Mouse (Mus musculus): ENCODE measurements at regions not wholly inside any gene's neighbourhood (a gene's known extent, or its start where the extent isn't known, plus 50 kb on each side); places are given as distances from the start of the nearest gene placed in this dataset.
A peak's percentile ranks its signal among the peaks of the same experiment; 100 is the strongest.

DNA sequence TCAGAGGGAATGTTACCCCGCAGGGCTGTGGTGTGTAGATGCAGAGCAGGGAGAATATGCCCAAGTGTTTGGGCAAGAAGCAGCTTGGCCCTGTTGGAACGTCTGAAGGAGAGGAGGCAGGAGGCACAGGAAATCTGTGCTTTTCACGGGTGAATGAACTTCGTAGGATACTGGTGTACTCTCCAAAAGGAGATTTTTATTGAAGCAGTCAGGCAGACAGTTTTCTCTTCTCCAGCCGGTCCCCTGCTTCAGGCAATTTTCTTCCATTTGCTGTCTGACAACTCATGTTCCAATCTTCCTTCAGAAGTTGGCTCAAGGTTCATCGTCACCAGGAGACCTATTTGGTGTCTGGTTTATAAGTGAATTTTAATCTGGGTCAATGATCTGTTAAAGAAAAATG is 103.0 kb upstream of the Ubash3b start:
- ATAC-seq (ENCODE audit: low FRiP score), result no peak
- WGBS, result 55% methylated on average over 6 of the region's 6 CpGs
- no peak overlapping the region for H3K4me3 ChIP-seq (replicated peaks)
- no peaks in the 10 kb centered on the region for H3K27me3 ChIP-seq
- H3K4me1 ChIP-seq, result peaks cover 3% of the 10 kb centered on the region
- no peaks in the 10 kb centered on the region for H3K36me3 ChIP-seq (replicated peaks)
- no peak overlapping the region for H3K27ac ChIP-seq
- no peaks in the 10 kb centered on the region for H3K9me3 ChIP-seq
- H3K9ac ChIP-seq, result no peak overlapping the region
- no peak overlapping the region for H3K4me2 ChIP-seq

DNA sequence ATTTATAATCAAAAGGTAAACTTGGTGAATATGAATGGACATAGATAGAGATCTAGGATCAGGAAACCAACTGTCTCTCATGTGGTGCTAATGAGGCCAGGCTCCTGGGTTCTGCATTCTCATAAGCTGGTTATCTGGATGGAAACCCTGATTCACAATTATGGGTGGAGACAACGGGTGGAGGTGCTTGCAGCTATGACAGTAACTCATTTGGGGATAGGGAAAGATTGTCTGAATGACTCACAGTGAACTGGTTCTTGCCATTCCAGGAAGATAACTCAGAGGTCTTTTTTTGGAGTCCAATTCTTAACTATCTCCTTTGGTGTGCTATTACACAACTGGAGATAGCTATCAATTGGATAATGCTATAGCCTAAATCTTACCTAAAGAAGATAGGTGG is 95.7 kb upstream of the Ubash3b start:
- no peak overlapping the region for H3K9ac ChIP-seq
- ATAC-seq (ENCODE audit: low FRiP score), result no peak
- no peaks in the 10 kb centered on the region for H3K36me3 ChIP-seq (replicated peaks)
- H3K4me2 ChIP-seq, result no peak overlapping the region
- no peak overlapping the region for H3K4me3 ChIP-seq (replicated peaks)
- 89% methylated on average over 1 of the region's 1 CpGs for WGBS
- no peak overlapping the region for H3K27ac ChIP-seq
- no peaks in the 10 kb centered on the region for H3K9me3 ChIP-seq
- H3K27me3 ChIP-seq, result no peaks in the 10 kb centered on the region
- no peaks in the 10 kb centered on the region for H3K4me1 ChIP-seq

DNA sequence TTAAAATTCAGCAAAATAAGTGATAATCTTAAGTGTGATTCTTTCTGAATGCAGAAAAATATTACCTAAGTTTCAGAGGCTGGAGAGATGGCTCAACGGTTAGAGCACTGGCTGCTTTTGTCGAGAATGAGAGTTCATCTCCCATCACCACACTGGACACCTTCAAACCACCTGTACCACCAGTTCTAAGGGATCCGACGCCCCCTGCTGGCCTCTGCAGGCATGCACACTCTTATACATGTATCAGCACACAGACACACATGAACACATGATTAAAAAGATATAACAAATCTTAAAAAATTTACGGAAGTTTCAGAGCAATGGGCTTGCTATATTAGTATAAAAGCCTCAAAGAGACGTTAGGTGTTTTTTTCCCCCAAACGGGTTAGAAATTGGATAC is 80.9 kb upstream of the Ubash3b start:
- Histone ChIP-seq H3K9ac (no peak overlapping the region), H3K27ac (no peak overlapping the region), H3K4me3 (replicated peaks) (no peak overlapping the region), H3K9me3 (no peaks in the 10 kb centered on the region), H3K4me2 (no peak overlapping the region), H3K27me3 (no peaks in the 10 kb centered on the region), H3K4me1 (no peaks in the 10 kb centered on the region), H3K36me3 (replicated peaks) (no peaks in the 10 kb centered on the region)
- no peak for ATAC-seq (ENCODE audit: low FRiP score)
- 86% methylated on average over 7 of the region's 7 CpGs for WGBS

DNA sequence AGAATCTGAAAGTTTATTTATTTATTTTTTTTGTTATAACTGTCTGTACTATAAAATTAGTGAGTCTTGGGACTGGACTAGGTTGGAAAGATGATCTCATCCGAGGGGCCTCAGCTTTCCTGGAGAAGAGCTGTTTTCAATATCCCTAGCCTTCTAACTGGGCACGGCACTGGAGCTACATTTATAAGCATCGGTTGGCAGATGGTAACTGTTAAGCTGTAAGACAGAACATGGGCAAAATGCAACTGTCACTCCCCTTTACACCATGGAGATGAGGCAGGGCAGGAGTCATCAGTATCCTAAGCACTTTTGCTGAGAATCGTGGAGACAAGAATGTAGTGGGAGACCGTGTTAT is 77.6 kb upstream of the Ubash3b start:
- no peak overlapping the region for H3K27ac ChIP-seq
- H3K9me3 ChIP-seq, result no peaks in the 10 kb centered on the region
- no peaks in the 10 kb centered on the region for H3K36me3 ChIP-seq (replicated peaks)
- no peak overlapping the region for H3K9ac ChIP-seq
- no peak for ATAC-seq (ENCODE audit: low FRiP score)
- WGBS, result 80% methylated on average over 5 of the region's 5 CpGs
- H3K4me2 ChIP-seq, result no peak overlapping the region
- no peaks in the 10 kb centered on the region for H3K4me1 ChIP-seq
- no peaks in the 10 kb centered on the region for H3K27me3 ChIP-seq
- no peak overlapping the region for H3K4me3 ChIP-seq (replicated peaks)

DNA sequence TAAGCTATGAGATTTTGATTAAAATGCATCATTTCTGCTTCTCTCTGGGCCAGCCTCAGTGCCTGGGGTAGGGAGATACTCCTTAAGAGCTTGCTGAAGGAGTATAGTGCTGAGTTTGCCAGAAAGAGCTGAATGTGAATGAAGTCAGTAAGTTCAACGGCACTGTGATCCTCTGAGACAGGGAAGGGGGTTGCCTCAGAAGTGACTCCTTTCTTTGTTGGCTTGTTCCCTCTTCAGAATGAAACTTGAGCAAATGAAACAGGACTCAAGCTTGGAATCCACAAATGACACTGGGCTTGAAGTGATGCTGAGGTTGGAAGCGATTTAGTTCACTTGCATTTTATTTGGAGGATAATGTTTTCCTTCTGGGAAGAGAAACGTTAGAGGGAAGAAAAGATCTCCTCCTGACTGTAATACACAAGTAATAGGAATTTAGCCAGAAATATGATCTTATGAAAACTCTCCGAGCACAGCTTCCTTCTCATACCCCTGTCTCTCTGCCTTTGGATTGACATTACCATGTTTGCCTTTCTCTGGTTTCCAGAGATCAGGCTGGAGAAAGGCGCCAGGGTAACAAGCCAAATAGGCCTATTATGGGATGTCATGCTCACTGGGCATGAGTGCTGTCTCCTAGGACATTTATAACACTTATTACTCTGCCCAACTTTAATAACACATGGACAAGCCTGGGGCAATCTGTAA is 77.0 kb upstream of the Ubash3b start:
- Histone ChIP-seq H3K4me3 (replicated peaks) (no peak overlapping the region), H3K27ac (no peak overlapping the region), H3K27me3 (no peaks in the 10 kb centered on the region), H3K36me3 (replicated peaks) (no peaks in the 10 kb centered on the region), H3K4me2 (no peak overlapping the region), H3K9me3 (no peaks in the 10 kb centered on the region), H3K4me1 (no peaks in the 10 kb centered on the region), H3K9ac (no peak overlapping the region)
- 77% methylated on average over 5 of the region's 5 CpGs for WGBS
- no peak for ATAC-seq (ENCODE audit: low FRiP score)

DNA sequence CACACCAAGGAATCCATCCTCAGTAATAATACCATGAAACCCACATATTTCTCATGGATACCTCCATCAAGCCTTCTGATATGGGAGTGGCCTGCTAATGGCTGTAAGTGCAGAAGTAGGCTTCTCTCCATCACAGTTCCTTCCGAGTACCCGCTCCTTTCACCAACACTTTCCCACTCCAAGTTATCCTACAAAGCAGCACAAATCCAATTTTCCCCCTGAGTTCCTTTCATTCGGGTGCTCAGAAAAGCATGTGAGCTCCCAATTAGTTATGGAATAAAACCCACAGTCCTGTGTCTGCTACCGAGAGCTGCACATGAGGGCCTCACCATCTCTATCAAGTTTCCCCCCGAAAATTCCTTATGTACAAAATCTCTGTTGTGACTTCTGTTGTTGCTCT is 75.8 kb upstream of the Ubash3b start:
- WGBS, result 41% methylated on average over 5 of the region's 5 CpGs
- 0 out of 2 replicates have a peak overlapping the region, but pooled peaks have one; percentile 10 for H3K27ac ChIP-seq
- ATAC-seq (ENCODE audit: low FRiP score), result no peak

DNA sequence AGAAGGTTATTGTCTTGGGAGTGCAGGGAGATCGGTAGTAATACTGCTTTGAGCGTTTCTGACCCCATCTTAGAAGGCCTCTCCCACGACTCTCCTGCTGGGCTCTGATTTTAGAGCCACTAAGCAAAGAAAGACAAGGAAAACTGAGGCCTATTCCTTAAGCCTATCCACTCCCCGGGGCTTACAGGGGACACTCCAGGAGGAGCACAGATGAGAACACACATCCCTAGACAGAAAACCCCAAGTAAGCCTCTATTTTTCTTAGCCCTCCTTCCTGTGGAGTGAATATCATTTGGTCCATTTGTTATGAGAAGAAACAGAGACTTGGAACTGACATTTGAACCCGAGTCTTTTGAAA is 67.7 kb upstream of the Ubash3b start:
- WGBS, result 7% methylated on average over 5 of the region's 5 CpGs
- peak overlapping the region; percentile 55 for H3K4me2 ChIP-seq
- ATAC-seq (ENCODE audit: low FRiP score), result 0 out of 2 replicates have a peak, but pooled peaks have one; percentile 71

More for the DNA sequence above, 75.8 kb upstream of the Ubash3b start:
- Histone ChIP-seq H3K27me3 (no peaks in the 10 kb centered on the region), H3K4me2 (no peak overlapping the region), H3K9ac (no peak overlapping the region), H3K4me1 (no peaks in the 10 kb centered on the region), H3K4me3 (replicated peaks) (no peak overlapping the region), H3K9me3 (no peaks in the 10 kb centered on the region), H3K36me3 (replicated peaks) (no peaks in the 10 kb centered on the region)

DNA sequence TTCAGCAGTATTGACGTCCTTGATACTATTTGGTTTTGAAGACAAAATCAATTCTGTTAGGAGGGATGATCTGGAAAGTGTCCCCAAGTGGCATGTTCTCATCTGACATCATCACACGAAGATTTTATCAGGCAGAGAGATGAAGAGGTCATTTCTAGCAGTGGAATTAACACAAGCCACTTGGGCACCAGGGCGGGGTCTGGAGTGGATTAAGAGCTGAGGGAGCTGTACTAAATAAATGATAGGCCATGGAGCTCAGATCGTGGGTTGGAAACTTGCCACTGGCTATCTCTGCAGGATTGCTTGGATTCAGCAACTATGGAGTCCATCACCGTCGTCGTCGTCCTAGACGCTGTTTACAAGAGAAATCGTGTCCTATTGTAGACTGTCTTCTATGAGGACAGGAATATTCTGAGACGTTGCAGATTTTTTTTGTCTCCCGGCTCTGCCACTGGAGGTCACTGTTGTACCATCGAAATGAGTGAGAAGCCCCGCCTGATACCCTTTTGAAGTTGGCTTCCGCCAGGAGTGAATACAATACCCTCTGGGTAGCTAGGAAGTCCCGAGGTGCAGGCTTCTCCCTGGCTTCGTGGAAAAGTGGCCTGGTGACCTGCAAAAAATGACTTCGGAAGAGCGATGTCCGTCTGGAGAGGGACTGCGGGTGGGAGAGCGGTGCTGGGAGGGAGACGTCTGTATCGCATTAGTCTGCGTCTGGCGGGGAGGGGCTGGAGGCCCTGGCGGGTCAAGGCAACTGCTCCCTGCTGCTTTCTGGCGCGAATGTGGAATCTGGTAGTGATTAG is 67.1 kb upstream of the Ubash3b start:
- ATAC-seq (ENCODE audit: low FRiP score), result peak; percentile 94
- Histone ChIP-seq H3K9ac (peak overlapping the region; percentile 59), H3K4me2 (peak overlapping the region; percentile 55), H3K36me3 (replicated peaks) (no peaks in the 10 kb centered on the region), H3K4me3 (replicated peaks) (peak overlapping the region; percentile 33), H3K27me3 (0 out of 2 replicates have a peak, but pooled peaks cover 9% of the 10 kb centered on the region), H3K4me1 (peaks cover 34% of the 10 kb centered on the region), H3K9me3 (no peaks in the 10 kb centered on the region), H3K27ac (peak overlapping the region; percentile 90)
- WGBS, result 5% methylated on average over 29 of the region's 29 CpGs

More for the DNA sequence above, 67.7 kb upstream of the Ubash3b start:
- Histone ChIP-seq H3K4me1 (peaks cover 29% of the 10 kb centered on the region), H3K4me3 (replicated peaks) (peak overlapping the region; percentile 33), H3K9me3 (no peaks in the 10 kb centered on the region), H3K9ac (peak overlapping the region; percentile 59), H3K27me3 (0 out of 2 replicates have a peak, but pooled peaks cover 9% of the 10 kb centered on the region), H3K36me3 (replicated peaks) (no peaks in the 10 kb centered on the region), H3K27ac (peak overlapping the region; percentile 90)

DNA sequence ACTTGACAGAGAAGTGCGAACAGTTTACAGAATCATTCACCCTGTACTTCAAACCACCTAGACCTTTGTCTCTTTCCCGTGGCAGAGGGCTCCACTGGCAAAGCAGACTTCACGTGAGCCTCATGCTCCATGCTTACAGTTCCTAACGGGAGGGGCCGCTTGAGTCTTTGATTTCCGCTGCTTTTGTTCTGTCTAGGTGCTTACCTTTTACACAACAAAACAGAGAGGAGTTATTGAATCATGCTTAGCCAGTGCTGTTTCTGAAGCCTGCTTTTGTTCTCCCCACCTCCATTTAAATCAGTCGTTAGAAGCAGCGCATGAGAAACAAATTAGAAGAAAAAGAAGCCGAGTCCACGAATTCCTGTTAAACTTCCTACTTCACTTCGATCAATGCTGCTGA is 61.9 kb upstream of the Ubash3b start:
- H3K9ac ChIP-seq, result no peak overlapping the region
- H3K4me1 ChIP-seq, result peaks cover 23% of the 10 kb centered on the region
- no peak for ATAC-seq (ENCODE audit: low FRiP score)
- 0 out of 2 replicates have a peak, but pooled peaks cover 9% of the 10 kb centered on the region for H3K27me3 ChIP-seq
- no peak overlapping the region for H3K4me2 ChIP-seq
- H3K9me3 ChIP-seq, result no peaks in the 10 kb centered on the region
- 37% methylated on average over 11 of the region's 11 CpGs for WGBS
- no peak overlapping the region for H3K4me3 ChIP-seq (replicated peaks)
- H3K36me3 ChIP-seq (replicated peaks), result no peaks in the 10 kb centered on the region
- H3K27ac ChIP-seq, result no peak overlapping the region

DNA sequence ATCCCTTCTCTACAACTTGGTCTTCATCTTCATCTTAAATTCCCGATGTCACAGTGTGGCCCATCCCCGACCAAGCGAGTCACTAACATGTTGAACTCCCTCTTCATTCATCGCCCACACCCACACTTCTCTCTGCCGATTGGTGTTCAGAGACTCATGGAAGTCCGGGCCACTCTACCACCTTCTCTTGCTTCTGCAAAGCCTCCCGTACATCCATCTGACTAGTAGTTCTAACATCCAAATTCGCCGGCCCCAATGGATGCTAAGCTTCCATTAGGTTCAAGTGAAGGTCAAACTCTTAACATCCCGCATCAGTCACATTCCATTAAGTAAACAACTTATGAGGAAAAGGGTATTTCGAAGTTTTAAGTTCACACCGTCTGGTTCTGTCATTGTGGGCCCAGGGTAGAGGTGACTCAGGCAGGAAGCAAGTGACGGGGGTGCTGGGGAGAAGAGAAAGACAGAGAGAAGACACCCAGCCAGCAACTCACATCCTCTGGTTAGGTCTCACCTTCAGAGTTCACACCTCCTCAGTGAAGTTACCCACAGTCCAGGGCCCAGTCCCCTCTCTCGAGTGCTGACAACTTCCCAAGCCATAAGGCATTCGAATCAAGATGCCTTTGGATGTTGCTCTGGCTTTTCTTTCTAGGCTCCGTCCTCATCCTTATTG is 61.0 kb upstream of the Ubash3b start:
- Histone ChIP-seq H3K4me2 (no peak overlapping the region), H3K36me3 (replicated peaks) (no peaks in the 10 kb centered on the region), H3K4me1 (peaks cover 14% of the 10 kb centered on the region; the same call in 1 of the 2 replicates), H3K9ac (no peak overlapping the region), H3K27me3 (0 out of 2 replicates have a peak, but pooled peaks cover 9% of the 10 kb centered on the region), H3K9me3 (no peaks in the 10 kb centered on the region), H3K4me3 (replicated peaks) (no peak overlapping the region), H3K27ac (no peak overlapping the region)
- ATAC-seq (ENCODE audit: low FRiP score), result no peak
- WGBS, result 91% methylated on average over 16 of the region's 16 CpGs

DNA sequence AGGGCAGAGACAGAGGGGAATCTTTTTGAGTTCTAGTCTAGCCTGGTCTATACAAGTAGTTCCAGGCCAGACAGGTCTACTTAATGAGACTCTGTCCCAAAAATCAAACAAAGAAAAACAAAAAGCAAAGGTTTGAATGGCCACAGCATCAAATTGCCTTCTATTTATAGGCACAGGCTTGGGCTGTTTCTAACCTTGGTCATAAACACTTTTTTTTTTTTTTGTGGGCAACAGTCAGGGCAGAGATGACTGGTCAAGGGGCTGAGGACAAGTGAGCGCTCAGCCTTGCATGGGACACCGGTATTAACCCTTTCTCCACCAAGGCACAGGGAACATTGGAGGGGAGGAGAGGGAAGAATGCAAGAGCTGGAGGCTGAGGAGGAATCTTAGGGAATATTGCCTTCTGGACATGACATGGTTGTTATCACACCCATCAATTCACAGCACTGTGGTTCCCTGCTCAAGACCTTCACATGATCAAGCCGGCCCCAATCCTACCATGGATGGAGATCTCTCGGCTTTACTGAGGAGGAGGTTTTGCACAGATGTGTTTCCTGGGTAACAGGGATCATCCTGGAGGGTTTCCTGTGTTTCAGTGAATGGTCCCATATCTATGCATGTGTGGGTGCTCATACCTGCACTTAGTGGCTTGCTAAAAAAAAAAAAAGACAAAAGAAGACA is 59.8 kb upstream of the Ubash3b start:
- Histone ChIP-seq H3K27ac (no peak overlapping the region), H3K9me3 (no peaks in the 10 kb centered on the region), H3K4me2 (no peak overlapping the region), H3K4me3 (replicated peaks) (no peak overlapping the region), H3K27me3 (0 out of 2 replicates have a peak, but pooled peaks cover under 1% of the 10 kb centered on the region), H3K9ac (no peak overlapping the region), H3K36me3 (replicated peaks) (no peaks in the 10 kb centered on the region), H3K4me1 (peaks cover 18% of the 10 kb centered on the region; the same call in 1 of the 2 replicates)
- ATAC-seq (ENCODE audit: low FRiP score), result no peak
- WGBS, result 90% methylated on average over 4 of the region's 4 CpGs

DNA sequence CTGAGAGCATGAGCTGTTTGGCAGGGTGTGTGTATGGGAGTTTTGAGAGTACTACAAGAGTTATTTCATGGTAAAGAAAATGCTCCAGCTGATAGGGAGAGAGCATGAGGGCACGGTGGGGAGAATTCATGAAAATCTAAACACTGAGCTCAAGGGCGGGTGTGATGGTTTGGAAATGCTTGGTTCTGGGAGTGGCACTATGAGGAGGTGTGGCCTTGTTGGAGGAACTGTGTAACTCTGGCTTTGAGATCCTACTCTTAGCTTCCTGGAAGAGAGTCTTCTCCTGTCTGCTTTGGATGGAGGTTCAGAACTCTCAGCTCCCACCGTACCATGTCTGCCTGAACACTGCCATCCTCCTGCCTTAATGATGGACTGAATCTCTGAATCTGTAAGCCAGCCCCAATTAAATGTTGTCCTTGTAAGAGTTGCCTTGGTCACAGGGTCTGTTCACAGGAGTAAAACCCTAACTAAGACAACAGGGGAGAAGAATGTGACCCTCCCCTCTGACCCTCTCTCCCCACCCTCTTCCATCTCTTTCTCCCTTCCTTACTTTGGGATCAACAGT is 58.7 kb upstream of the Ubash3b start:
- no peak overlapping the region for H3K9ac ChIP-seq
- no peaks in the 10 kb centered on the region for H3K9me3 ChIP-seq
- ATAC-seq (ENCODE audit: low FRiP score), result no peak
- WGBS, result 92% methylated on average over 3 of the region's 3 CpGs
- H3K4me2 ChIP-seq, result no peak overlapping the region
- no peak overlapping the region for H3K27ac ChIP-seq
- H3K27me3 ChIP-seq, result no peaks in the 10 kb centered on the region
- H3K4me3 ChIP-seq (replicated peaks), result no peak overlapping the region
- H3K4me1 ChIP-seq, result peaks cover 20% of the 10 kb centered on the region; the same call in 1 of the 2 replicates
- H3K36me3 ChIP-seq (replicated peaks), result no peaks in the 10 kb centered on the region

Measured in forebrain, embryonic 12.5 days (tissue).